Mouse (Mus musculus): Measurements from ENCODE around the gene Krt23. TPM values are rescaled to one million over a fixed set of nuclear protein-coding genes. Genes with fewer than 3 reads are reported as not detected.

Krt23 gene
- polyA plus RNA-seq, 1 experiment from 2014 or later = 41.9 TPM

DNA sequence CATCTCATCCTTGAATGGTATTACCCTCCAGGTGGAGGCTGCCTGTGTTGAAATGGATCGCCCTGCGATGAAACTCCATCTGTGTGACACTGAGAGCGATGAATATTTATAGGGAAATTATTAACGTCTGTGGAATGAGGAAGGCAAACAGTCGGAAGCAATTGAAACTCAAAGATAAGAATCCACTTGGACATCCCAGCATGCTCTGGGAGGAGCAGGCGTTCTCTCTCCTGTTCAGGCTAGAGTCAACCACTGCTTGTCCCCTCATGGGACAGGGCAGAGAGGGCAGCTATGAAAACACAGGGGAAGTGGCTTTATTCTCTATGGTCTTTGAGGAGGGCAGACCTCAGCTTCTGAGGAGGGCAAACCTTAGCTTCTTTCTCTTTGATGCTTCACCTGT, 19.5 kb downstream of the Krt23 start:
- H3K9ac ChIP-seq = no peak overlapping the region
- no peaks in the 10 kb centered on the region for H3K36me3 ChIP-seq
- H3K27ac ChIP-seq = no peak overlapping the region
- H3K9me3 ChIP-seq = no peaks in the 10 kb centered on the region
- H3K4me3 ChIP-seq (replicated peaks) = no peak overlapping the region
- no peaks in the 10 kb centered on the region for H3K27me3 ChIP-seq (replicated peaks)
- ATAC-seq (ENCODE audit: insufficient read depth, low FRiP score, low read depth) = peak; percentile 39; the same call in 1 of the 2 replicates
- H3K4me2 ChIP-seq = no peak overlapping the region
- H3K4me1 ChIP-seq = no peaks in the 10 kb centered on the region
- 59% methylated on average over 6 of the region's 6 CpGs for WGBS

DNA sequence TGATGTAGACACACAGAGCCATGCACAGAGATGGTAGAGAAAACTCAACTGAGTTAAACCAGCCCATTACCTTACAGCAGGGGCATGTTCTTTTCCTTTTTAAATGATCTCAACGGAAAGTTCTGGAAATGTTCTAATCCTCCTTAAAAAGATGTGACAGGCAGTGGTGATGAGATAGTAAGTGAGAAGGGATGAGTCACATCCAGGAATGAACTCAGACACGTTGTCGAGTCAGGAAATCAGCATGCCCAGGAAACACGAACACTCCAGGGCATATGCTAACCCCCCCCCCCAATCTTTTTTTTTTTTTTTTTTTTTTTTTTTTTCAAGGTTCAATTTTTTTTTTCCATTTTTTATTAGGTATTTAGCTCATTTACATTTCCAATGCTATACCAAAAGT, 20.5 kb downstream of the Krt23 start:
- WGBS = 70% methylated on average over 4 of the region's 4 CpGs
- ATAC-seq (ENCODE audit: insufficient read depth, low FRiP score, low read depth) = no peak

DNA sequence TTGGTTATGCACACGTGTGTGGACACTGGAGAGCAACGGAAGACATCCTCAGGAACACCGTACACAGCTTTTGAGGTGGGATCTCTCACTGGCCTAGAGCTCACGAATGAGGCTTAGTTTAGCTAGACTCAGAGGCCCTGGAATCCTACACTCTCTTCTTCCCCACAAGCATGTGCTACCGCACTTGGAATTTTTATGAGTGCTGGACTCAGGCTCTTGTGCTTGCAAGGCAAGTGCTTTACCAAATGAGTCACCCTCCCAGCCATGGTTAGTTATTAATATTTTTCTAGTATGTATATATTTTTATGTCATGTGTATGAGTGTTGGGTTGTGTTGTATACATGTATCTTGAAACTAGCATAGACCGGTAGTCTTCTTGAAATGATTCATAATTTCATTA, 21.0 kb downstream of the Krt23 start:
- no peaks in the 10 kb centered on the region for H3K9me3 ChIP-seq
- no peak for ATAC-seq (ENCODE audit: insufficient read depth, low FRiP score, low read depth)

More for the DNA sequence above, 20.5 kb downstream of the Krt23 start:
- H3K4me3 ChIP-seq (replicated peaks) = no peak overlapping the region
- no peak overlapping the region for H3K9ac ChIP-seq
- no peaks in the 10 kb centered on the region for H3K27me3 ChIP-seq (replicated peaks)
- no peak overlapping the region for H3K27ac ChIP-seq
- no peak overlapping the region for H3K4me2 ChIP-seq
- no peaks in the 10 kb centered on the region for H3K4me1 ChIP-seq
- H3K36me3 ChIP-seq = no peaks in the 10 kb centered on the region
- no peaks in the 10 kb centered on the region for H3K9me3 ChIP-seq

DNA sequence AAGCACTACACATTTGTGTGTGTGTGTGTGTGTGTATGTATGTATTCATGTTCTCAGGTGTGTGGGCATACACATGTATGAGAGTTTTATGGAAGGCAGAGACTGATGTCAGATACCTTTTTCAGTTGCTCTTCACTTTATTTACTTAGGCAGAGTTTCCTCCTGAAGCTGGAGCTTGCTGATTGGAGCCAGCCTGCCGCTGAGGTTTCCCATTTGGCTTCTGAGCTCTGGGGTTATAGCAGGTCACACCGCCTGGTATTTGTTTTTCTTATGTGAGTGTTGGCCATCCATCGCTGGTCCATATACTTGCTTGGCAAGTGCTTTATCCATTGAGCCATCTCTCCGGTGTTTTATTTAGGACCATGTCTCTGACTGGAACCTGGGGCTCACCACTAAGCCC, 23.7 kb downstream of the Krt23 start:
- Histone ChIP-seq H3K9ac (no peak overlapping the region), H3K27me3 (replicated peaks) (no peaks in the 10 kb centered on the region), H3K36me3 (no peaks in the 10 kb centered on the region), H3K9me3 (no peaks in the 10 kb centered on the region), H3K4me2 (no peak overlapping the region), H3K4me3 (replicated peaks) (no peak overlapping the region), H3K4me1 (peaks cover 5% of the 10 kb centered on the region; the same call in 1 of the 2 replicates), H3K27ac (peak overlapping the region; percentile 38)
- ATAC-seq (ENCODE audit: insufficient read depth, low FRiP score, low read depth) = no peak
- 27% methylated on average over 4 of the region's 4 CpGs for WGBS

More for the DNA sequence above, 21.0 kb downstream of the Krt23 start:
- 83% methylated on average over 6 of the region's 6 CpGs for WGBS
- H3K27ac ChIP-seq = no peak overlapping the region
- H3K27me3 ChIP-seq (replicated peaks) = no peaks in the 10 kb centered on the region
- H3K4me3 ChIP-seq (replicated peaks) = no peak overlapping the region
- no peak overlapping the region for H3K9ac ChIP-seq
- H3K4me1 ChIP-seq = no peaks in the 10 kb centered on the region
- H3K4me2 ChIP-seq = no peak overlapping the region
- H3K36me3 ChIP-seq = no peaks in the 10 kb centered on the region

DNA sequence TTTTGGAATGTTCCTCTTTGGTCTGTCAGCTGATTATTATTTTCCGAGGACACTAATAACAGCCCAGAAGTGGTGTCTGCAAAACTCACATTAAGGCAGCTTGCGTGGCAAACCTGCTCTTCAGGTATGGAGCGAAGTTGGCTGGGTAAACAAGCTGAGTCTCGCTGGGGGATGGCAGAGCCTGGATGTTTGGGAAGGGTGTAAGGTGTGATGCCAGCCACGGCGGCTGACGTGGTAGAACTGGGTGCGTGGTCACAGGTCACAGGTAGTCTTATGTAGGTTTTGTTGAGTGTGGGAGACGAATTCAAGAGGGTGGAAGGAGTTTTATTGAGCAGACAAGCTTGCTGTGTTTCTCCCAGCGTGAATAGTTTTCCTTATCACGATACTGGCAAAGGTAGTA, 24.4 kb downstream of the Krt23 start:
- Histone ChIP-seq H3K27ac (peak overlapping the region; percentile 38), H3K9me3 (no peaks in the 10 kb centered on the region), H3K9ac (no peak overlapping the region), H3K4me1 (peaks cover 5% of the 10 kb centered on the region; the same call in 1 of the 2 replicates), H3K4me2 (peak overlapping the region; percentile 19; the same call in 1 of the 2 replicates), H3K27me3 (replicated peaks) (no peaks in the 10 kb centered on the region), H3K4me3 (replicated peaks) (no peak overlapping the region), H3K36me3 (no peaks in the 10 kb centered on the region)
- 61% methylated on average over 11 of the region's 11 CpGs for WGBS
- no peak for ATAC-seq (ENCODE audit: insufficient read depth, low FRiP score, low read depth)

DNA sequence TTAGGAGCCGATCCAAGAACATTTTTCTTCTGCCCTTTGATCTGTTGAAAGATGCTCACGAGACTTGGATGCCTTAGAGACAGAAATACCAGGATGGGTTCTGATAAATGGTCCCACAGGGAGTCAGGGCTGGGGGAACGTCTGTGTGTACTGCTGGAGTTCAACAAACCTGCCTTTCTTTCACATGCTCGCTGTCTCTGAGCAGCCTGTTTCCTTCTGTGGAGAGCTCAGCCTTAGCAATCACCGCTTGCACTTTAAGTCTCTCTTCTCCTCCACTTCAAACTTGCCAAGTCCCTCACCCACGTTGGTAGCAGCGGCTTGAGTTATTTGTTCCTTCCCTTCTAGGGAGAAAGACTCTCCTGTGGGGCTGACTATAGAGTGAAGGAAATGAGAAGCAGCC, 26.6 kb downstream of the Krt23 start:
- Histone ChIP-seq H3K4me3 (replicated peaks) (no peak overlapping the region), H3K9me3 (no peaks in the 10 kb centered on the region), H3K9ac (no peak overlapping the region), H3K36me3 (no peaks in the 10 kb centered on the region), H3K4me1 (peaks cover 5% of the 10 kb centered on the region; the same call in 1 of the 2 replicates), H3K27ac (peak overlapping the region; percentile 26; the same call in 1 of the 2 replicates), H3K27me3 (replicated peaks) (no peaks in the 10 kb centered on the region), H3K4me2 (no peak overlapping the region)
- ATAC-seq (ENCODE audit: insufficient read depth, low FRiP score, low read depth) = no peak
- 22% methylated on average over 7 of the region's 7 CpGs for WGBS

DNA sequence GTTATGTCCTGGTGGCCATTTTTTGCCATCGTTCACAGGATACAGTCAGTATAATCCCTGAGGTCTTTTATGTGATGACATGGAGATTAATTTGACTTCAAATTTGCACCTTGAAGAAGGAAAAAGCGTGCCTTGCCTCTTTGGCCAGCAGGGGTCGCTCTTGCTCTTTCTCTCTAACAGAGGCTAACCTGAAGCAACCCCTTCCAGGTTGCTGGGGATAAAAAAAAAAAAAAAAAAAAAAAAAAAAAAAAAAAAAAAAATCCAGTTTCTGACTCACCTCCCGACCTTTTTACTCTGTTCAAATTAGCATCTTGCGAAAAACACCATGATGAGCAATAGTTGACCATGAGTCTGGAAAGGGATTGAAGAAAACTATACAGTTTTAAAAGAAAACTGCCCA, 28.1 kb downstream of the Krt23 start:
- no peaks in the 10 kb centered on the region for H3K36me3 ChIP-seq
- H3K4me2 ChIP-seq = no peak overlapping the region
- no peaks in the 10 kb centered on the region for H3K9me3 ChIP-seq
- H3K4me3 ChIP-seq (replicated peaks) = no peak overlapping the region
- WGBS = 5% methylated on average over 5 of the region's 5 CpGs
- no peak overlapping the region for H3K27ac ChIP-seq
- ATAC-seq (ENCODE audit: insufficient read depth, low FRiP score, low read depth) = no peak
- H3K27me3 ChIP-seq (replicated peaks) = no peaks in the 10 kb centered on the region
- no peak overlapping the region for H3K9ac ChIP-seq
- peaks cover 5% of the 10 kb centered on the region; the same call in 1 of the 2 replicates for H3K4me1 ChIP-seq

DNA sequence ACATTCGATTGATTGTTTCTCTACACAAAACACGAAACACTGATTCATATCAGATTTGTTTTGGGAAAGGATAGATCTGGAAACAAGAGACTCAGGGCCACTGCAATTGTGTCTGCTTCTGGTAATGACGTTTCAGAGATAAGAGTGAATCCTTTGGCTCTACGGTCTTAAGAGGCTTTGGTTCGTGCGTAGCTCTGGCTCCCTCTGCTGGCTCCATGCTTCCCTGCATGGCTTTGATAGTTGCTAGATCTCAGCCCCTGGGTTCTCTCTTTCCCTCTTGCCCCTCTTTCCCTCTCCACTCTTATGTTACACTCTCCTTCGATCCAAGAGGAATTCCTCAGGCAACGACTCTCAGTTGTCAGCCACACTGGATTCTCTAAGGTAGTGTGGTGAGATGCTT, 29.8 kb downstream of the Krt23 start:
- H3K9me3 ChIP-seq = no peaks in the 10 kb centered on the region
- peaks cover 5% of the 10 kb centered on the region; the same call in 1 of the 2 replicates for H3K4me1 ChIP-seq
- no peaks in the 10 kb centered on the region for H3K27me3 ChIP-seq (replicated peaks)
- no peak overlapping the region for H3K27ac ChIP-seq
- no peak for ATAC-seq (ENCODE audit: insufficient read depth, low FRiP score, low read depth)
- H3K4me2 ChIP-seq = no peak overlapping the region
- WGBS = 9% methylated on average over 8 of the region's 8 CpGs
- no peak overlapping the region for H3K4me3 ChIP-seq (replicated peaks)
- H3K36me3 ChIP-seq = no peaks in the 10 kb centered on the region
- no peak overlapping the region for H3K9ac ChIP-seq

DNA sequence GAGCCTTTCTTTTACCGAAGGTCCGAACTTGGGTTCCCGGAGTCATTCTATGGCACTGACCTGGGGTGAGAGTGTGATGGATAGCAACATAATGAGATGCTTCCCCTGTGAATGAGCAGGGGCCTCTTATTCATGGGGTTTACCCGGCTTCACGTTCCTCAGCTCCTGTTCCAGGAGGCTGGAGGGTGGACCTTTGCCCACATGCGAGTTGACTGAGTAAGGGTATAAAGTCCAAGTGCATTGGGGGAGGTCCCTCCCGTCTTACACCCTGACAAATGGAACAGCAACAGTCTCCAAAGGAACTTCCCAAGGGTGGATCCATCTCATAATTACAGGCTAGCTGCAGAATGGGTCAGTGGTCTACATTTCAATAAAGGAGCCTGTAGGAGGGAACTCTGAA, 31.2 kb downstream of the Krt23 start:
- 52% methylated on average over 7 of the region's 7 CpGs for WGBS
- no peaks in the 10 kb centered on the region for H3K27me3 ChIP-seq (replicated peaks)
- ATAC-seq (ENCODE audit: insufficient read depth, low FRiP score, low read depth) = no peak
- H3K9ac ChIP-seq = no peak overlapping the region
- H3K27ac ChIP-seq = no peak overlapping the region
- H3K36me3 ChIP-seq = no peaks in the 10 kb centered on the region
- peaks cover 5% of the 10 kb centered on the region; the same call in 1 of the 2 replicates for H3K4me1 ChIP-seq
- H3K4me3 ChIP-seq (replicated peaks) = no peak overlapping the region
- no peaks in the 10 kb centered on the region for H3K9me3 ChIP-seq
- H3K4me2 ChIP-seq = no peak overlapping the region

DNA sequence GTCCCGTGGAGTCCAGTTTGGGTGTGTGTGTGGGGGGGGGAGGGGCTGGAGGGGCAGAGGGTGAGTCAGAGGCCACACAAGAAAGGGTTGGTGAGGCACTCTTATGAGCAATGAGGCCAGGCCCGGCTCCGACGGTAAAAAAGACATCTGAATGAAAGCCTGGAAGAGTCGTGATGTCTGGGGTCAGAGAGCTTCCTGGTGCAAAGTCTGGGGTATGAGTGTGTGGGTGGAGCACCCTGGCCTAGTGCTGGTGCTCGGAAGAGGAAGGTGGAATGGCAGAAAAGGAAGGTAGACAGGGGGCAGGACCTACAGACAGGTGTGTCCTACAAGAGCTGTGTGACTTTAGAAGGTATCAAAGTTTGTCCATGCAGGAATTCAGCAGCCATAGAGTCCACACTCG, 34.0 kb downstream of the Krt23 start:
- no peaks in the 10 kb centered on the region for H3K36me3 ChIP-seq
- H3K4me1 ChIP-seq = no peaks in the 10 kb centered on the region
- WGBS = 31% methylated on average over 7 of the region's 7 CpGs
- no peak overlapping the region for H3K4me3 ChIP-seq (replicated peaks)
- no peak overlapping the region for H3K4me2 ChIP-seq
- H3K9ac ChIP-seq = no peak overlapping the region
- H3K27me3 ChIP-seq (replicated peaks) = no peaks in the 10 kb centered on the region
- no peak overlapping the region for H3K27ac ChIP-seq
- ATAC-seq (ENCODE audit: insufficient read depth, low FRiP score, low read depth) = 0 out of 2 replicates have a peak, but pooled peaks have one; percentile 35
- H3K9me3 ChIP-seq = no peaks in the 10 kb centered on the region

DNA sequence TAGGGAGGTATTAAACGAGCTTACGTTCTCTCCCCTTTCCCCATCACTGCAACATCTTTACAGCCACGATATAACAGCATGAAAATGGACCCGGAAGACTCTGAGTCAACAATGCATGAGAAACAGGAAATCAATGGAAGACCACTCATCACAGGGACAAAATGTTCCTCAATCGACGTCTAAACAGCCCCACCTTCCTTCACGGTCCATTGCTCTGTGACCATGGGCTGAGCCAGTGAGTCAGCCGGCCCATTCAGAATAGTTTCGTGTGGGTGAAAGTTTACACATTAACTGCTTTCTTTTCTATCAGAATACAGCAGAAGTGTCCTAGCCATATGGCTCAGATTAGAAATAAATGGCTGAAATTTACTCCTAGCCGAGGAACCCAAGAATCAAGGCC, 38.2 kb downstream of the Krt23 start:
- Histone ChIP-seq H3K4me3 (replicated peaks) (no peak overlapping the region), H3K9ac (no peak overlapping the region), H3K36me3 (no peaks in the 10 kb centered on the region), H3K4me2 (no peak overlapping the region), H3K4me1 (no peaks in the 10 kb centered on the region), H3K9me3 (no peaks in the 10 kb centered on the region), H3K27ac (no peak overlapping the region), H3K27me3 (replicated peaks) (no peaks in the 10 kb centered on the region)
- no peak for ATAC-seq (ENCODE audit: insufficient read depth, low FRiP score, low read depth)
- 64% methylated on average over 10 of the region's 10 CpGs for WGBS

DNA sequence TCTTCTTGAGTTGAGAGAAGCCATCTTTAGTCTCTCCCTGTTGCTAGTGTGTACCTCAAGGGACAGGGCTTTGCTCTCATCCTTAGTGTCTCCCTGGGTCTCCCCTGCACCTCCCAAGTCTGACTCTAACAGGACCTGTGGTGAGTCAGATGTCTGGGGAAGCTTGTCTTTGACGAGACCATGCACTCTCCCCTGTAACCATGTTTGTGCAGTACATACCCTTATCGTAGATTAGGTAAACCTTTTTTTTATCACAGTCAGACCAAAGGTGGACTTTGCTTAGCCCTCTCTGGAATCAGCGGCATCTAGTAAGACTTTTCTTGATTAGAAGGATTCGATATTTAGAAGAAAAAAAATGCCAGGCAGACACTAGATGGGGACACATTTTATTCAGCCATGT, 38.9 kb downstream of the Krt23 start:
- Histone ChIP-seq H3K4me1 (no peaks in the 10 kb centered on the region), H3K9ac (no peak overlapping the region), H3K4me2 (no peak overlapping the region), H3K9me3 (no peaks in the 10 kb centered on the region), H3K27ac (no peak overlapping the region), H3K27me3 (replicated peaks) (no peaks in the 10 kb centered on the region), H3K36me3 (no peaks in the 10 kb centered on the region), H3K4me3 (replicated peaks) (no peak overlapping the region)
- 66% methylated on average over 4 of the region's 4 CpGs for WGBS
- 0 out of 2 replicates have a peak, but pooled peaks have one; percentile 56 for ATAC-seq (ENCODE audit: insufficient read depth, low FRiP score, low read depth)

DNA sequence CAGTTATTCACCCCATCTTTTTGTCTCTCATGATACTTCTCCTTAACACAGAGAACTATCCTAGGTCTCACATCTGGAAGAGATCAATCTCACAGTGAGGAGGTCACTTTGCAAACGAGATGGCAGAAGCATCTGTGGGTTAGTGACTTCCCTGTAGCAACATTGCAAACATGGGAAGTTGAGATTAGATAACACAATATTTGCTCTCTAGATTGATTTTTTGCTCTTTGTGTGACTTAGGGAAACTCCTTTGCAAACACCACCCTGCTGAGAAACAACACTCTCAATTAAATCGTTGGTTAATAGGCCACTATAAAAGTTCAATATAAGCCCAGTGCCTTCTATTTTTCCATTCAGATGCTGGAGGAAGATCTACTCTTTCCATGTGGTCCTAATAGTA, 44.2 kb downstream of the Krt23 start:
- ATAC-seq (ENCODE audit: insufficient read depth, low FRiP score, low read depth) = no peak
- Histone ChIP-seq H3K9me3 (no peaks in the 10 kb centered on the region), H3K27me3 (replicated peaks) (no peaks in the 10 kb centered on the region), H3K27ac (no peak overlapping the region), H3K36me3 (no peaks in the 10 kb centered on the region), H3K4me3 (replicated peaks) (no peak overlapping the region), H3K4me2 (no peak overlapping the region), H3K9ac (no peak overlapping the region), H3K4me1 (no peaks in the 10 kb centered on the region)
- WGBS = 40% methylated on average over 2 of the region's 2 CpGs

All from stomach, embryonic 15.5 days (tissue).